Mouse (Mus musculus) right cerebral cortex, adult 2 months (tissue): ENCODE measurements around the gene Gm20388.

Source experiments
- DNase-seq, 2 experiments: peaks; one replicate each; pipeline ENCODE4 v3.0.0; 2021 to 2022; ENCODE audit warnings: low spot score in 2 of 2

The Gm20388 gene

DNA sequence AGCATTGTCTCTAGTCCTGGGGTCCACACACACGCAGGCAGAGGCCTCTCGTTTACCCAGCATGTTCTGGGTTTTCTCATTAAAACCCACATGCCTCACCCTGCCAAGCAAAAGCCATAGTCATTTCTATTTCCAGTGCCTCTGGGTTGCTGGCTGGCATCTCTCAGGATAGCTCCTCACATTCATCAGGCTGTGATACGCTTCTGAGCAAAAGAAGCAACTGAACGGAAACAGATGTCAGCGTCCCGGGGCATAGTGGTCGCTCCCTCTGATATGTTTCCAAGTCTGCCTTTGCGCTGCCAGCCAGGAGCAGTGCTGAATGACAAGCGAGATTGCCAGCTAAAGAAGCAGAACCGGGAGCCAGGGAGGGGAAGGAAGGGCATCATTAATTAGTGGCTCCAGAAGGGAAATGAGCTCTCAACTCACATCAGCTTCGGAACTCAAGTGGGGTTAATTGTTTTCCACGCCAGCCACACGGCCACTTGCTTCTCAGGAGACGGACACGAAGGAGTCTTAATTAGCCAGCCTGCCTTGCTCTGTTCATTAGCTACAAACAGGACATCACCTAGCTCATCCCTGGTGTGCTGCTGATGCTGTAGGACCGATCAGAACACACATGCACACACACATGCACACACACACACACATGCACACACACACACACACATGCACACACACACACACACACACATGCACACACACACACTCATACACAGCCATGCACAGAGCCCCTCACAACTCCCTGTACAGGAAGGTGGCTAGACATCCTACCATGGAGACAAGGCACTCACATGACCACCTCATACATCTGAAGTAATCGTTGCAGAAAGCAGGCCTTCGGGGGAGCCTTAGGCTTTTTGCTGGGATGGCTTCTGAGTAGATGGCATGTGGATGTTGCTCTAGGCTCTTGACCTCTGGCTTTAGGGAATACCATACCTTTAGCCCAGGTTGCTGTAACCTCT, 4160.0 kb downstream of the Gm20388 start:
- peak; percentile 32 to 35 for DNase-seq

- DNase-seq: no peak
These were observed 4165.3 kb downstream of the Gm20388 start for GRCm38 (mm10) chr8:124075977-124076376.

DNA sequence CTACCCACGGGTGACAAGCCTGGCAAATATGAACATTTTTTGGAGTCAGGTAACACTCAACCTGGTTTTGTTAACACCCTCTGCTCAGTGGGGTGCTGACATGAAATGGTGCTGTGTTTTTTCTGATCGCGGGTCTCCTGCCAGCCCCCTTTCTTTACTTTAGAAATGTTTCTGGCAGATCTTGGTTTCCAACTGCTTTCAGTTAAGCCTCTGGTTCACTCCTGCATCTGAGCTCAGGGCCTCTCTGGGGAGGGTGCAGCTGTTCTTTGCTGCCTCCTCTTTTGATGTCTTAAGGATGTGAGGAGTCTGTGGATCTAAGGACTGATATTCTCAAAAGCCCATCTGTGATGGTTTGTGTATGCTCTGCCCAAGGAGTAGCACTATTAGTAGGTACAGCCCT, 4165.8 kb downstream of the Gm20388 start:
- no peak for DNase-seq

GRCm38 (mm10) chr8:124077377-124077776, 4166.7 kb downstream of the Gm20388 start:
- no peak for DNase-seq

GRCm38 (mm10) chr8:124077998-124078397, 4167.4 kb downstream of the Gm20388 start:
- no peak for DNase-seq

DNA sequence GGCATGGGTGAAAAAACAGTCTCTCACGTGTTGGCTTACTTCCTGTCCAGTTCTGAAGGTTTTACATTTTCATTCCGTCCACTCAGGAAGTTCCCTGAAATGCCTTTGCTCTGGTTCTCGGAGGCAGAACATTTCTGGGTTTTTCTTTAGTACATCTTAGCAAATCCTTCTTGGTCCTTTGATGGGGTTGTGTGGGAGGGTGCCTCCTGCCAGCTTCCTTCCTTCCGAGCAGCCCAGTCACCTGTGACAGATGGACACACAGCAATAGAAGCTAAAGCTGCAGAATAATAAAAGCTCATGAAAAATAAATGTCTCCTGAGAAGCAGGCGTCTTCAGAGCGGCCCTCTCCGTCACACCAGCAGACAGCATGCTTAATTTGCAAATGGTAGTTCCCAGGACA, 4168.3 kb downstream of the Gm20388 start:
- peak; percentile 26 to 51 for DNase-seq

DNA sequence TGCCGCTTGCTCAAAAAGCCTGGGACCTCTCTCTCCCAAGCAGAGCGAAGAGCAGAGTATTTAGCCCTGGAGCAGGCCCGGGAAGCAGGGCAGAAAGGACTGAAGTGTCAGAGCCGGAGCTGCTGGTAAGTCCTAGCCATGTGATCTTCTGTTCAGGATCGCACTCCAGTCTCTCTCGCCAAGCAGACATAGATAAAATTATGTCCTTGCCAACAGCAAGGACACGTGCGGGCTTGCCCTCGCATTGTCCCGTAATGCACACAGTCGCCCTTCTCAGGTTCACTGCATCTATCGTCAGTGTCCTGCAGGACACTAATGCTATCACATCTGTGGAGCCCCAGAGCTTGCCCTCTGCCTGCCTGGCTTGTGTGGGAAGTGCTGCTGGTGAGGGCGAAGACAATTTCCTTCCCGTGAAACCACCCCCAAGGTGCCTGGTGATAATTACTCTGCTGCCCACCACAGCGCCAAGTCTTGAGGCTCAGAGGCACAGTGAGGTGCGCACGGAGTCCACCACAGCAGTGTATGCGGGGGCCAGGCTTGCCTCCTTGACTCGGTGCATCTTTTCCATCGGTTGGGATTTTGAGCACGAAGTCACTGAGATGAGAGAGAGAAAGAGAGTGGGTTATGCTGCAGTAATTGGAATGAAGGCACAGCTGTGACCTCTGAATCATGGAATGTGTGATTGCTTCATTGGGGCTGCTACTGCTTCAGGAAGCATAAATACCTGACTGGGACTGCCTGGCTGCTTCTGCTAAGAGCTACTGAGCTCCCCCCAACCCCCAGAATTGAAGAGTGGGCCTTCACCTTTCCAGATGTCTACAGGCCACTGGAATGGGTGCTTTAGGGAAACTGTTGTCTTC, 4170.1 kb downstream of the Gm20388 start:
- peak; percentile 38 to 47 for DNase-seq

- DNase-seq: peak; percentile 58 to 64
These were observed 4172.0 kb downstream of the Gm20388 start for GRCm38 (mm10) chr8:124082616-124083015.

GRCm38 (mm10) chr8:124083611-124084010, 4173.0 kb downstream of the Gm20388 start:
- DNase-seq: no peak

GRCm38 (mm10) chr8:124085668-124086067, 4175.0 kb downstream of the Gm20388 start:
- DNase-seq: no peak

DNA sequence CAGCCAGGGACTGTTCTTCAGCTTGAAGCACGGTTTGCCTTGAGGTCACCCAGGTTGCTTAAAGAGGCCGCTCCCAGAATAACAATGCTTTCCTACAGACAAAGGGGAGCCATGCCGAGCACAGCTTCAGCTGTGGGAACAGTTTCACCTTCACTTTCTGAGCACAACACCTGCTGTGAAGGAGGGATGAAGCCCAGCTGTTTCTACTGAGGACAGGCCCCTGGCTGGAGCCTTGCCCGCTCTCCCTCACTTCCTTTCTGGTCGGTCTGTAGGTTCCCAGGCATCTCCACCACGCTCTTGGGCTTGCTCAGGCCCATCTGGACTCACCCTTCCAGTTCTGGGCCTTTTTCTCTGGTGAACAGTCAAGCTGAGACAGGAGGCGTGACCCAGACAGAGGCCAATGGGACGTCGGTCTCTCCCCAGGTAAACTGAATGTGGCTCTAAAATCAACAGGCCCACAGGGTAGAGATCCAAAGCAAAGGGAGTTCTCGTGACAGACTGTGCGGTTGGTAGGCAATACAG, 4177.5 kb downstream of the Gm20388 start:
- DNase-seq: no peak

- no peak for DNase-seq
These were observed 4178.4 kb downstream of the Gm20388 start for GRCm38 (mm10) chr8:124089016-124089415.

- no peak for DNase-seq
These were observed 4179.8 kb downstream of the Gm20388 start for GRCm38 (mm10) chr8:124090473-124090872.

DNA sequence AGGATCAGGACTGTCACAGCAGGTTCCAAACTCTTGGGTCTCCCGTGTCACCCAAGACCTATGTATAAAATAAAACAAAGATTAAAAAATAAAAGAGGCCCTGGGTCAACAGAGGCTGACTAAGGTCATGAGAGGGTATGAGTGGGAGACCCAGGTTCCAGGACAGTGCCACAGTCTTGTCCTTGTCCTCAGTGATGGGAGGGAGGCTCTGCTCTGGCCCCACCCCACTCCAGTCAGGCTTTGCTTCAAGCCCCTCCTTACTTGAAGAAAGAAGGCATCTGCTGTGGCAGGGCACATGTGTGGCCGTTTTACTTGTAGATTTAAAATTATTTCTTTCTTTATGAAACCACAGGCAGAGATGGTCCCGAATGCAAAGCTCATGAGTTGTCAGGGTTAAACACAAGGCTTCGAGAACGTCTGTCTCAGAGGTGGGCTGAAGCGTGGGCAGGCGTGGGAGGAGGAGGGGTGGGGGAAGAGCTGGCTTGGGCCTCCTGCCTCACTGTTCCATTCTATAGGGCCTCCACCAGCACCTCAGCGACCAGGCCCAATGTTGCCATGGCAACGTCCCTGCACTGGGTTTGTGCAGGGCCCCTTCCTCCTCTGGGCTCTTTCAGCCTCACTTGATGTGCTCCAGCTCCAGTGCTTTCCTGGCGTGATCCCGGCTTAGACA, 4188.4 kb downstream of the Gm20388 start:
- peak; percentile 18 to 21 for DNase-seq

- no peak for DNase-seq
These were observed 4189.0 kb downstream of the Gm20388 start for GRCm38 (mm10) chr8:124099623-124099965.

DNA sequence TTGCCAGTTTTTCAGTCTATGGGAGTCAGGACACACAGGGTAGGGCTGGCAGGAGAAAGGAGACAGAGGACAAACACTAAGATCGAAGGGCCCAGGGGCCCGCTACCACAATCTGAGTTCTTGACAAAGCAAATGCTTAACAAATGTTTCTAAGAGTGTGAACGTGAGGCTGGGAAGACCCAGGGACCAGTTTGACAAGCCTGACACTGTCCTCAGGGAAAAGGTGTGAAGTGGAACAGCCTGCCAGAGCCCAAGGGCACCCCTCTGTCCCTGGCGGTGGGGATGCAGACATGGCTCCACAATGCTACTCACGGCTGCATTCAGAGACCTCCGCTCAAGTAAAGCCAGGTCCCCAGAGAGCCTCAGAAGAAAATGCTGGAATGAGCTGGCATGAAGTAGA, 4195.2 kb downstream of the Gm20388 start:
- no peak for DNase-seq

- DNase-seq: no peak
These were observed 4195.9 kb downstream of the Gm20388 start for GRCm38 (mm10) chr8:124106328-124107195.

DNA sequence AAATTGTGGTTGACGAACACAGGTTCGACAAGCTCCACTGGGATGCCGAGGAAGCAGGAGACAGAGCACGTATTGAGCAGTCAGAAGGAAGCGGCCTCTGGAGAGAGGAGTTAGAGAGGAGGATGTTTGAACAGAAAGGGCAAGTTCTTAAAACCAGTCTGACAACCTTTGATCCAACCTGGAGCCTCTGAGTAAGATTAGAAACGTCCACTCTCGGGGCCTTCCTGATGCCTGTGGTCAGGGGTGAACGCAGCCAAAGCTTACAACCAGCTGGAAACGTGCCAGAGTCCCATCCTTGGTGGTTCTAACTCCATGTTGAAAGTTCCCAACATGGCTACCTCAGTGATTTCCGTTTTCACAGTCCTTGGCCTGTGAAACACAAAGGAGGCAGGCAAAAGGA, 4202.5 kb downstream of the Gm20388 start:
- no peak for DNase-seq

- no peak for DNase-seq
These were observed 4214.6 kb downstream of the Gm20388 start for GRCm38 (mm10) chr8:124125241-124125640.

DNA sequence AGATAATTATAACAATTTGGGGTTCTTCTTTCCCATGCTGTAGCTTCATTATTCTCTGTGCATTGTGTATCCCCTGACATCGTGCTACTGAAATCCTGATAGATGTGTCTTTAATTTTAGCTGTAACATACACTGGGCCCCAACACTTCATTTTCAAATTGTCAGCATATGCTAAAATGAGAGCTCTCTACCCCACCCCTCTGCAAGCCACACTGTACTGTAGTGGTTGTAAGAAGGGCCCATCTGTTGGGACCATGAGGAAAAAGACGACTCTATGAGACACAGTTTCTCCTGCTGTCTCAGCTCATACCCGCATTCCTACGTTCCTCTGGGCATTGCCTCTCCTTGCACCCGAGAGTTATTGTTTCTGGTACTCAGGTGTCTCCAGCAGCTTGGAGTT, 4226.6 kb downstream of the Gm20388 start:
- DNase-seq: no peak
